Mouse (Mus musculus) CD8-positive naive resting alpha-beta T cell, adult 2 months (primary cell): Measurements from ENCODE around the gene Cfc1.
A peak's percentile ranks its signal among the peaks of the same experiment; 100 is the strongest.

Experiments used
- DNase-seq, 2 experiments: peaks; one replicate each; pipeline ENCODE4 v3.0.0; 2022; ENCODE audit warnings: low read depth in 2 of 2, low spot score in 2 of 2

Cfc1 gene

GRCm38 (mm10) chr1:34547074-34547473 lies 11.6 kb downstream of the Cfc1 start:
- DNase-seq = no peak

- DNase-seq = no peak
Measured at GRCm38 (mm10) chr1:34553690-34554089, 18.2 kb downstream of the Cfc1 start.

- peak in 1 of 2 experiments; percentile 15 for DNase-seq
Measured at GRCm38 (mm10) chr1:34554275-34554674, 18.8 kb downstream of the Cfc1 start.

- no peak for DNase-seq
Measured at GRCm38 (mm10) chr1:34560843-34561242, 25.4 kb downstream of the Cfc1 start, which contains the start of gene Prss40. Prss40 (minus strand) TSS chr1:34560943.

GRCm38 (mm10) chr1:34564383-34565045 lies 29.1 kb downstream of the Cfc1 start:
- no peak for DNase-seq

- no peak for DNase-seq
Measured at GRCm38 (mm10) chr1:34568120-34568519, 32.7 kb downstream of the Cfc1 start.

GRCm38 (mm10) chr1:34569876-34570275 lies 34.4 kb downstream of the Cfc1 start:
- no peak for DNase-seq

GRCm38 (mm10) chr1:34571431-34571830 lies 36.0 kb downstream of the Cfc1 start:
- DNase-seq = no peak

- no peak for DNase-seq
Measured at GRCm38 (mm10) chr1:34573221-34573620, 37.8 kb downstream of the Cfc1 start.

GRCm38 (mm10) chr1:34578851-34579781 lies 43.7 kb downstream of the Cfc1 start, which contains the start of gene Amer3:
Amer3 (plus strand) TSS chr1:34579657.
- DNase-seq = peak; percentile 5 to 8

- DNase-seq = no peak
Measured at GRCm38 (mm10) chr1:34579782-34580356, 44.4 kb downstream of the Cfc1 start.

- no peak for DNase-seq
Measured at GRCm38 (mm10) chr1:34582218-34582617, 46.8 kb downstream of the Cfc1 start.

- no peak for DNase-seq
Measured at GRCm38 (mm10) chr1:34583821-34584263, 48.4 kb downstream of the Cfc1 start.

GRCm38 (mm10) chr1:34584736-34585135 lies 49.3 kb downstream of the Cfc1 start:
- DNase-seq = no peak

- no peak for DNase-seq
Measured at GRCm38 (mm10) chr1:34587298-34588096, 52.0 kb downstream of the Cfc1 start.
